Comparison of ENCODE assay signal across 19 mouse cellular contexts in the genomic region with DNA sequence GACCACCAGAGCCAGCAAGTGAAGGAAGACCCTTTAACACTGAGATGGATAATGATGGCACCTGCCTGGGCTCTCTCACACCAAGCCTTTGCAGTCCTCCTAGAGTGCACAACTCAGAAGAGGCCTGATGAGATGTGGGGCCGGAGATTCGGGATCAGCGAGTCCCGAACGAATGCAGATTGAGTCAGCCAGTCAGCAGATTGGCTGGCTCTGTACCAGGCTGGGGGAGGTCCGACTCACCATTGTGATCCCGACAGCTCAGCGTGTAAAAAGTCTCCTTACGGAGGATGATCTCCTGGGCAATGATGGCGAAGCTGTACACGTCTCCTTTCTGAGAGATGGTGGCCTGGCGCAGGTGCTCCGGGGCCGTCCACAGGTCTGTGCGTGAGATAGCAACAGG. TPM values are rescaled to one million over a fixed set of nuclear protein-coding genes. Genes with fewer than 3 reads are reported as not detected.
DNase-seq lines count a peak whose midpoint lies in the region; ATAC-seq lines count a peak whose summit lies in the region.
"Had no signal": no experiment of that assay in that cellular context is flagged by ENCODE, and none has a peak within 500 bp of the region (broad histone marks: within the 10 kb centered on the region; RNA-seq: fewer than 3 reads in every experiment).

No protein-coding gene starts in this region.

- ATAC-seq in cerebellum, adult (ENCODE audit: insufficient number of reproducible peaks, low FRiP score, low TSS enrichment), result no peak
- ATAC-seq: forebrain, embryonic 15.5 days; intestine, postnatal 0 days; liver, postnatal 0 days; lung, postnatal 0 days; midbrain, embryonic 15.5 days had no signal

- DNase-seq in cerebellum, postnatal 10 days, result peak; percentile 53 to 64
- peak; percentile 13 to 23 for DNase-seq in layer of hippocampus, adult 18-20 months (ENCODE audit: low spot score in 2 of 2)
- no peak for DNase-seq in layer of hippocampus, postnatal 14 days (ENCODE audit: low spot score in 2 of 2)
- peak; percentile 53 for DNase-seq in R1 (ENCODE audit: low read depth, low spot score)
- DNase-seq in layer of hippocampus, adult 9-11 months, result peak; percentile 3
- DNase-seq in gastrocnemius, postnatal 10 days, result no peak
- DNase-seq: B cell, adult 2 months; gastrocnemius, postnatal 14 days; heart, adult 11 months; heart, postnatal 10 days; liver, postnatal 0 days; thymus, postnatal 36 days had no signal

RNA-seq across cellular contexts. Expression of a gene that starts 58.7 kb away (rescaled TPM):
- total RNA-seq in layer of hippocampus, adult 18-20 months (2021), result under 1 TPM in 1 of 2 experiments, not detected in 1; 0.30 TPM
- under 1 TPM in 1 of 2 experiments, not detected in 1; 0.58 TPM for total RNA-seq in layer of hippocampus, postnatal 14 days (2021)
- 10 to 100 TPM; 15.4 to 16.4 TPM for total RNA-seq in gastrocnemius, postnatal 10 days (2021)
- total RNA-seq: CH12.LX, MEL had no signal

Comparison
In these comparisons a context has a peak if more than half of its experiments do, and no peak if none do; other contexts are left out.
1. DNase-seq: peak in cerebellum, postnatal 10 days (2 of 2), layer of hippocampus, adult 18-20 months (2 of 2), R1 (single experiment) and layer of hippocampus, adult 9-11 months (single experiment); none in layer of hippocampus, postnatal 14 days (0 of 2) and gastrocnemius, postnatal 10 days (single experiment).
2. RNA of a gene that starts 58.7 kb away (total RNA-seq): 15.4 to 16.4 TPM in gastrocnemius, postnatal 10 days; 0.58 TPM in layer of hippocampus, postnatal 14 days and 0.30 TPM in layer of hippocampus, adult 18-20 months; every median in the first group is over 10 times any median in the second.